Mouse (Mus musculus): ENCODE results near the gene Slfnl1.

GRCm38 (mm10) chr4:120528171-120528570 lies 3.9 kb upstream of the Slfnl1 start:
- TF ChIP-seq EP300 (IDR thresholded peaks at IDR 0.05; ENCODE audit: insufficient read depth, low read depth, low read length), result no peak
- no peak for TF ChIP-seq CTCF (IDR thresholded peaks at IDR 0.05; ENCODE audit: low read depth, low read length)

All from ES-Bruce4 (cell line).